Mouse (Mus musculus) intestine, embryonic 15.5 days (tissue): ENCODE results near the gene Tmem204. TPM values are rescaled to one million over a fixed set of nuclear protein-coding genes. Genes with fewer than 3 reads are reported as not detected.

ENCODE experiments used
- ATAC-seq: fragments of 200-750 bp; cut with Nextera tagmentation; 2 replicates; pipeline ENCODE4 v1.8.0; 2017; ENCODE audit warnings: moderate TSS enrichment, moderate library complexity
- H3K27ac ChIP-seq: fragments of 300-500 bp; sonication (generic); 2 replicates; pipeline ENCODE4 v1.5.1; 2015; ENCODE audit warnings: mild to moderate bottlenecking, inconsistent platforms
- H3K27me3 ChIP-seq: fragments of 300-500 bp; sonication (generic); replicated peaks from 2 replicates; pipeline ENCODE4 v1.6.1; 2015; ENCODE audit warnings: inconsistent platforms
- H3K36me3 ChIP-seq: fragments of 300-500 bp; sonication (generic); 2 replicates; pipeline ENCODE4 v1.6.1; 2015; ENCODE audit warnings: inconsistent platforms
- H3K4me1 ChIP-seq: fragments of 300-500 bp; sonication (generic); replicated peaks from 2 replicates; pipeline ENCODE4 v1.6.1; 2015; ENCODE audit warnings: inconsistent platforms
- H3K4me2 ChIP-seq: fragments of 300-500 bp; sonication (generic); replicated peaks from 2 replicates; pipeline ENCODE4 v1.6.1; 2015; ENCODE audit warnings: mild to moderate bottlenecking, inconsistent platforms
- H3K4me3 ChIP-seq: fragments of 300-500 bp; sonication (generic); replicated peaks from 2 replicates; pipeline ENCODE4 v1.5.1; 2015; ENCODE audit warnings: inconsistent platforms
- H3K9ac ChIP-seq: fragments of 300-500 bp; sonication (generic); 2 replicates; pipeline ENCODE4 v1.6.1; 2015; ENCODE audit warnings: inconsistent platforms
- H3K9me3 ChIP-seq: fragments of 300-500 bp; sonication (generic); 2 replicates; pipeline ENCODE4 v1.6.1; 2016; ENCODE audit warnings: inconsistent platforms
- WGBS: fragments of 180-500 bp; shearing (Covaris S2); methylation state at CpG from one replicate; pipeline ENCODE4 v1.1.7; 2015; 5-methylcytosine and 5-hydroxymethylcytosine counted together
- polyA plus RNA-seq: library from polyadenylated mRNA; unstranded; fragments of >200 nt; fragmentation: Nextera tagmentation; extraction: Ambion mirVana; gene quantifications from 2 replicates; pipeline ENCODE4 v1.2.1, GENCODE M21; 2015

Gene Tmem204
- polyA plus RNA-seq, 1 experiment from 2014 or later, result 22.8 TPM

DNA sequence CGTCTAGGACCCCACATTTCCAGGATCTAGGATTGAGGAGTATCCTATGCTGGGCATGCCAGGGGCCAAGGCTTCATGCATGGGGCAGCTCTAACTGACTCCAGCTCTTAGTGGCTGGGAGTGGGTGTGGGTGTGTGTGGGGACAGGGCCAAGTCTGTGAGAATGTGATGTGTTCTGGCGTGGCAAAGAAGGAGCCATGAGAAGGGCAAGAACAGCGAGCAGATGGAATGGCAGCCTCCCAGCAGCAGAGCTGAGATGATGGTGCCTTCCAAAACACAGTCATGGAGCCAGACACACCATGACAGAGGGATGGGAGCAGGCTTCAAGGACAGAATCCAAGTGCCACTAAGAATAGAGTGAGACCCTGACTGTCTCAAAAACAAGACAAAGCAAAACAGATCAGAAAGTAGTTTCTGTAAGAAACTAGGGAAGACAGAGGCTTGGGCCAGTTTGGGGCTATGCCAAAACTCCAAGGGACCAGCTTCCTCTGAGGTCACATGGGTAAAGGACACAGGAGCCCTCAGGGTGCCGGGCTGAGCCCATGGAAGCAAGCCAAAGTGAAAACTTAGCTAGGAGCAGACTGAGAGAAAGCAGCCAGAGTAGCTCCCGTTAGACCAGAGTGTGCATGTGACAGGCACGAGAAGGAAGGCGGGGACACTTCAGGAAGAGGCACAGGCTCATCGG lies 28.5 kb upstream of the Tmem204 start:
- H3K27ac ChIP-seq, result no peak overlapping the region
- H3K27me3 ChIP-seq, result no peaks in the 10 kb centered on the region
- no peak overlapping the region for H3K4me2 ChIP-seq
- no peaks in the 10 kb centered on the region for H3K9me3 ChIP-seq
- peaks cover 10% of the 10 kb centered on the region for H3K4me1 ChIP-seq
- no peak overlapping the region for H3K4me3 ChIP-seq
- no peak overlapping the region for H3K9ac ChIP-seq
- ATAC-seq, result no peak
- 82% methylated on average over 8 of the region's 8 CpGs for WGBS
- peaks cover 16% of the 10 kb centered on the region; the same call in 1 of the 2 replicates for H3K36me3 ChIP-seq

GRCm38 (mm10) chr17:25111220-25111619 lies 27.8 kb upstream of the Tmem204 start:
- Histone ChIP-seq H3K36me3 (peaks cover 21% of the 10 kb centered on the region; the same call in 1 of the 2 replicates), H3K4me3 (no peak overlapping the region)
- WGBS, result 89% methylated on average over 5 of the region's 5 CpGs

DNA sequence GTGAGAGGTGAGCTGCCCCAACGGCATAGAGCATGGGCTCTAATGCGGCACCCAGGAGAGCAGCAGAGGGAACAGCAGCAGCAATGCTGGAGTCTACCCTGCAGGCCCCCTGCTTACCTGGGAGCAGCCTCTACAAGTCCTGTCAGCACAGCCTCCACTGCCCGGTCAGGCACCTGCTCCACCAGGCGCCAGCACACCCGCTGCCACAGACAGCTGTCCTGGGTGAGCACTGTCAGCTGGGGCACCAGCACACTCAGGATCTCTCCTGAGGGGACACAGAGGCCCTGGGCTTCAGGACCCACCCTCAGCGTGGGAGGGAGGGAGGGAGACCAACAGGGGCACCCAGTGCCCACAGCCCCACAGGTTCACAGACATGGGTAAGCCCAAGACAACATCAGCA lies 27.2 kb upstream of the Tmem204 start:
- Histone ChIP-seq H3K27me3 (no peaks in the 10 kb centered on the region), H3K36me3 (peaks cover 27% of the 10 kb centered on the region), H3K4me1 (peaks cover 10% of the 10 kb centered on the region), H3K9ac (no peak overlapping the region; the same call in 1 of the 2 replicates), H3K4me2 (no peak overlapping the region), H3K9me3 (no peaks in the 10 kb centered on the region), H3K27ac (no peak overlapping the region), H3K4me3 (no peak overlapping the region)
- no peak for ATAC-seq
- WGBS, result 98% methylated on average over 6 of the region's 6 CpGs

More at GRCm38 (mm10) chr17:25111220-25111619, 27.8 kb upstream of the Tmem204 start:
- Histone ChIP-seq H3K4me1 (peaks cover 10% of the 10 kb centered on the region), H3K4me2 (no peak overlapping the region), H3K27ac (no peak overlapping the region), H3K27me3 (no peaks in the 10 kb centered on the region), H3K9ac (no peak overlapping the region), H3K9me3 (no peaks in the 10 kb centered on the region)
- no peak for ATAC-seq

DNA sequence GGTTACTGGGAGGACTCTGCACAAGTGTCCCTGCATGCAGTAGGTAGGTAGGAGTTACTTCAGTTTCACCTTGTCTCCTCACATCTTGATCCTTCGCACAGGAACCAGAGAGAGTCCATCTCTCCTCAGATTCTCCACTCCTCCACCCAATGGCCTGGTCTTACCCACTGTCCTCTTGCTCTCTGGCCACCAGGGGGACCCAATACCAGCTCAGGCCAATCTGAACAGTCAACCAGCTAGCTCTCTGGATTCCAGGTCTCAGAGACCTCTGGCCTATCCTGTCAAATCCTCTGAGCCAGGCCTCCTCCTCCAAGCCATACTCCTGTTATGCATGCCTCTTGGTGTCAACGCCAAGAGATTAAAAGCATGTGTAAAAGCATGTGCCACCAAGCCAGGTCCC lies 26.2 kb upstream of the Tmem204 start:
- 83% methylated on average over 2 of the region's 2 CpGs for WGBS
- Histone ChIP-seq H3K9ac (no peak overlapping the region), H3K9me3 (no peaks in the 10 kb centered on the region), H3K27me3 (no peaks in the 10 kb centered on the region), H3K4me3 (no peak overlapping the region), H3K4me1 (peaks cover 4% of the 10 kb centered on the region), H3K27ac (no peak overlapping the region), H3K4me2 (no peak overlapping the region), H3K36me3 (peaks cover 38% of the 10 kb centered on the region)
- ATAC-seq, result peak; percentile 43; the same call in 1 of the 2 replicates

- Histone ChIP-seq H3K27ac (no peak overlapping the region), H3K4me2 (no peak overlapping the region), H3K4me3 (no peak overlapping the region), H3K4me1 (no peaks in the 10 kb centered on the region), H3K9ac (no peak overlapping the region), H3K36me3 (peaks cover 43% of the 10 kb centered on the region), H3K27me3 (no peaks in the 10 kb centered on the region), H3K9me3 (no peaks in the 10 kb centered on the region)
- no peak for ATAC-seq
- WGBS, result 93% methylated on average over 13 of the region's 16 CpGs
Measured at GRCm38 (mm10) chr17:25107786-25108185, 24.4 kb upstream of the Tmem204 start.

DNA sequence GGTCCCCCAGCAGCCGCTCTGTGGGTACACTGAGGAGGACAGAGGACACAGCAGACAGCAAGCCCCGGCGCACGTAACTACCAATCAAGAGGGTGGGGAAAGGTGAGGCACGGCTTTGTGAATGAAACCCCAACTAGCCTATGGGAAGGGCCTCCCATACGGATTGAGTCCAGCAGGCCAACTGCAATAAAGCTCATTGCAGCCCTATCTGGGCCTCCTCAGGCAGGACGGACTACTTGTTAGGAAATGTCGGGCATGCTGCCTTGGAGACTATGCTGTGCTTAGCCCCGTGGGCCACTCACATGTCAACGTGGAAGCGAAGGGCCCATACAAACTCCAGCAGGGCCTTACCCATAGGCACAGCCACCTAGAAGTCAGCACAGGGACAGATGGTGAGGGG lies 17.9 kb upstream of the Tmem204 start:
- ATAC-seq, result no peak
- Histone ChIP-seq H3K4me3 (no peak overlapping the region), H3K4me1 (no peaks in the 10 kb centered on the region), H3K9ac (no peak overlapping the region), H3K36me3 (peaks cover 63% of the 10 kb centered on the region), H3K27ac (no peak overlapping the region), H3K27me3 (no peaks in the 10 kb centered on the region), H3K4me2 (no peak overlapping the region), H3K9me3 (no peaks in the 10 kb centered on the region)
- 89% methylated on average over 11 of the region's 11 CpGs for WGBS

- 95% methylated on average over 6 of the region's 6 CpGs for WGBS
- no peak overlapping the region for H3K27ac ChIP-seq
Measured at GRCm38 (mm10) chr17:25100052-25100451, 16.7 kb upstream of the Tmem204 start.

GRCm38 (mm10) chr17:25096221-25096620 lies 12.8 kb upstream of the Tmem204 start:
- 85% methylated on average over 2 of the region's 2 CpGs for WGBS
- H3K36me3 ChIP-seq, result peaks cover 23% of the 10 kb centered on the region
- ATAC-seq, result no peak

More at GRCm38 (mm10) chr17:25100052-25100451, 16.7 kb upstream of the Tmem204 start:
- Histone ChIP-seq H3K9ac (no peak overlapping the region), H3K27me3 (no peaks in the 10 kb centered on the region), H3K4me3 (no peak overlapping the region), H3K4me1 (no peaks in the 10 kb centered on the region), H3K4me2 (no peak overlapping the region), H3K36me3 (peaks cover 51% of the 10 kb centered on the region), H3K9me3 (no peaks in the 10 kb centered on the region)
- no peak for ATAC-seq

DNA sequence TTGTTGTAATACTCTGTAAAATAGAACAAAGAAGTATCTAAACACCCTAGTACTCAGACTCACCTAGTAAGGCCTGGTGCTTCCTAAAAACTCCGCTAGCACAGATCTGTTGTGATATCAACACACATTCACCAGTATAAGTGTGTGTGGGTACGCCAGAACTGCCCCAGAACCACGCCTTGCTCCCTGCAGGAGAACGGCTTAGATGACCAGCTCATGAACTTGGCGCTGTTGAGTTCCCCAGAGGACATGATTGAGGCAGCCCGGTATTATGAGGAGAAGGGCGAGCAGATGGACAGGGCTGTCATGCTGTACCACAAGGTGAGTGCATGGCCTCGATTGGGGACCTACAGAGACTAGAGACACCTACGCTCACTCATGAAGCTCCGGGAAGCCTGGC lies 7.1 kb upstream of the Tmem204 start:
- Histone ChIP-seq H3K36me3 (no peaks in the 10 kb centered on the region), H3K27me3 (no peaks in the 10 kb centered on the region), H3K27ac (no peak overlapping the region), H3K9me3 (no peaks in the 10 kb centered on the region), H3K4me2 (no peak overlapping the region), H3K4me3 (no peak overlapping the region), H3K4me1 (0 out of 2 replicates have a peak, but pooled peaks cover 3% of the 10 kb centered on the region), H3K9ac (no peak overlapping the region)
- ATAC-seq, result no peak
- 93% methylated on average over 10 of the region's 10 CpGs for WGBS

More at GRCm38 (mm10) chr17:25096221-25096620, 12.8 kb upstream of the Tmem204 start:
- Histone ChIP-seq H3K27me3 (no peaks in the 10 kb centered on the region), H3K4me3 (no peak overlapping the region), H3K9ac (no peak overlapping the region), H3K4me1 (no peaks in the 10 kb centered on the region), H3K4me2 (no peak overlapping the region), H3K9me3 (no peaks in the 10 kb centered on the region), H3K27ac (no peak overlapping the region)

DNA sequence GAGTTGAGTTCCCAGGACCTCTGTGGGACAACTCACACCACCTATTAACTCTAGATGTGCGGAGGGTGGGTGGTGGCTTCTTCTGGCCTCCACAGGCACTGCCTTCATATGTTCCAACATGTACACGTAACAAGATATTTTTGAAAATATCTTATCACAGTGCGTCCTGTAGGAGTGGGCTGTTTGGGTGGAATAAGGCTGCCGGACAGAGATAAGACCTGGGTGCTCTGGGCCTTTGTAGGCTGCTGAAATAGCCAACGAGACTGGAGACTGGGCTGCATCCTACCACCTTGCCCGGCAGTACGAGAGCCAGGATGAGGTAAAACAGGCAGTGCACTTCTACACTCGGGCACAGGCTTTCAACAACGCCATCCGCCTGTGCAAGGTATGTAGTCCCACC lies 5.8 kb upstream of the Tmem204 start:
- Histone ChIP-seq H3K4me1 (peaks cover 10% of the 10 kb centered on the region; the same call in 1 of the 2 replicates), H3K4me2 (no peak overlapping the region), H3K27ac (no peak overlapping the region), H3K9me3 (no peaks in the 10 kb centered on the region), H3K4me3 (no peak overlapping the region), H3K27me3 (no peaks in the 10 kb centered on the region), H3K36me3 (no peaks in the 10 kb centered on the region), H3K9ac (no peak overlapping the region)
- ATAC-seq, result peak; percentile 73
- 90% methylated on average over 10 of the region's 10 CpGs for WGBS

DNA sequence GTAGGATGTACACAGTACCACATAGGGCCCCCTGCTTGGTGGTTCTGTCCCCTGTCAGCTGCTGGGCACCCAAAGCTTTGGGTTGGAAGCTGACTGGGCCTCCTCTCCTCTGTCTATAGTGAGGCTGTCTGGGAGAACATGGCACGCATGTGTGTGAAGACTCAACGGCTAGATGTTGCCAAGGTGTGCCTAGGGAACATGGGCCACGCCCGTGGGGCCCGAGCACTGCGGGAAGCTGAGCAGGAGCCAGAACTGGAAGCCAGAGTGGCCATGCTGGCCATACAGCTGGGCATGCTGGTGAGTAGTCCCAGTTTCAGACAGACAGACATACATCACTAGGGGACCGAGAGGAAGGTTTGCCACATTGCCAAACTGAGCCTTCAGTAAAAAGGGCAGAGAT lies 3.3 kb upstream of the Tmem204 start:
- no peak for ATAC-seq
- Histone ChIP-seq H3K4me2 (no peak overlapping the region), H3K27me3 (no peaks in the 10 kb centered on the region), H3K4me1 (peaks cover 29% of the 10 kb centered on the region), H3K4me3 (no peak overlapping the region), H3K9me3 (no peaks in the 10 kb centered on the region), H3K36me3 (no peaks in the 10 kb centered on the region), H3K9ac (no peak overlapping the region), H3K27ac (no peak overlapping the region)
- WGBS, result 87% methylated on average over 7 of the region's 7 CpGs

GRCm38 (mm10) chr17:25084835-25085385 lies 1.5 kb upstream of the Tmem204 start:
- Histone ChIP-seq H3K36me3 (no peaks in the 10 kb centered on the region), H3K27ac (peak overlapping the region; percentile 96), H3K9ac (no peak overlapping the region), H3K4me2 (no peak overlapping the region), H3K9me3 (no peaks in the 10 kb centered on the region), H3K27me3 (no peaks in the 10 kb centered on the region), H3K4me1 (peaks cover 37% of the 10 kb centered on the region), H3K4me3 (no peak overlapping the region)
- ATAC-seq, result no peak
- WGBS, result 73% methylated on average over 13 of the region's 13 CpGs

GRCm38 (mm10) chr17:25082887-25083286 lies 504 bp downstream of the Tmem204 start:
- Histone ChIP-seq H3K36me3 (no peaks in the 10 kb centered on the region), H3K27ac (peak overlapping the region; percentile 96), H3K27me3 (no peaks in the 10 kb centered on the region), H3K9me3 (no peaks in the 10 kb centered on the region), H3K9ac (no peak overlapping the region), H3K4me1 (peaks cover 38% of the 10 kb centered on the region), H3K4me2 (no peak overlapping the region; the same call in 1 of the 2 replicates), H3K4me3 (no peak overlapping the region)
- 46% methylated on average over 3 of the region's 3 CpGs for WGBS
- ATAC-seq, result no peak
